Comparison of ENCODE assay signal across 23 mouse cellular contexts in genomic region chr14:31089918-31090317, GRCm38 (mm10). TPM values are rescaled to one million over a fixed set of nuclear protein-coding genes. Genes with fewer than 3 reads are reported as not detected.
DNase-seq lines count a peak whose midpoint lies in the region; ATAC-seq and TF ChIP-seq lines count a peak whose summit lies in the region.
"Had no signal": no experiment of that assay in that cellular context is flagged by ENCODE, and none has a peak within 500 bp of the region (broad histone marks: within the 10 kb centered on the region; RNA-seq: fewer than 3 reads in every experiment).

No protein-coding gene starts in this region.

- peak; percentile 88 for DNase-seq in 416B (ENCODE audit: low read depth)
- peak; percentile 27 for DNase-seq in induced T-regulatory cell, adult 2 months (ENCODE audit: low read depth)
- no peak for DNase-seq in kidney, adult 11 months
- no peak for DNase-seq in cerebellum, postnatal 10 days
- no peak for DNase-seq in urinary bladder, postnatal 14 days (ENCODE audit: low spot score)
- DNase-seq: adrenal gland, adult 2 months; adrenal gland, postnatal 36 days; B cell, adult 2 months; cerebellum, adult 2 months; cerebellum, postnatal 14 days; gastrocnemius, postnatal 10 days; heart, adult 18-20 months; heart, postnatal 10 days; heart, postnatal 4 days; kidney, adult 18-20 months had no signal

- H3K4me2 ChIP-seq in myocyte (ENCODE audit: low read depth) = peak overlapping the region; percentile 13
- H3K4me2 ChIP-seq: embryonic facial prominence, embryonic 12.5 days; forebrain, embryonic 15.5 days; hindbrain, embryonic 12.5 days had no signal

- H3K36me3 ChIP-seq in myocyte (ENCODE audit: control insufficient read depth, insufficient read depth) = peaks cover 58% of the 10 kb centered on the region

- H3K79me2 ChIP-seq in myocyte (ENCODE audit: control insufficient read depth, insufficient read depth) = peaks cover 4% of the 10 kb centered on the region

- no peak overlapping the region for H3K4me3 ChIP-seq in myocyte
- H3K4me3 ChIP-seq: embryonic facial prominence, embryonic 12.5 days; forebrain, embryonic 15.5 days; heart, embryonic 10.5 days; hindbrain, embryonic 12.5 days had no signal

- no peak for TF ChIP-seq POLR2A in myocyte (IDR thresholded peaks at IDR 0.05; ENCODE audit: insufficient read length, low read depth)

- ATAC-seq in CD4-positive, CD25-positive, alpha-beta regulatory T cell, adult 4 months = peak; percentile 72
- ATAC-seq: forebrain, embryonic 15.5 days; hindbrain, embryonic 16.5 days; Patski had no signal

- no peak overlapping the region for H3ac ChIP-seq in myocyte (ENCODE audit: control insufficient read depth, insufficient read length)

- H3K27me3 ChIP-seq in myocyte (ENCODE audit: control insufficient read depth, insufficient read depth, insufficient read length) = no peaks in the 10 kb centered on the region
- H3K27me3 ChIP-seq: embryonic facial prominence, embryonic 12.5 days; forebrain, embryonic 15.5 days; hindbrain, embryonic 12.5 days; Patski had no signal

TF ChIP-seq in myocyte, 11 proteins besides CTCF, POLR2A, EP300 and RAD21:
- TF ChIP-seq MAX (IDR thresholded peaks at IDR 0.05; ENCODE audit: low read depth) = no peak
- no peak for TF ChIP-seq REST (IDR thresholded peaks at IDR 0.05; ENCODE audit: insufficient read depth, insufficient read length)
- no peak for TF ChIP-seq SRF (IDR thresholded peaks at IDR 0.05; ENCODE audit: control insufficient read depth, insufficient read length, low read depth)
- no peak for TF ChIP-seq TCF12 (IDR thresholded peaks at IDR 0.05; ENCODE audit: insufficient read depth, poor library complexity, severe bottlenecking)
- TF ChIP-seq E2F4 (IDR thresholded peaks at IDR 0.05; ENCODE audit: insufficient read depth) = no peak
- TF ChIP-seq MYOG (IDR thresholded peaks at IDR 0.05; ENCODE audit: control insufficient read depth in 1 of 3, insufficient read depth in 1 of 3, insufficient read length in 2 of 3, low read depth in 2 of 3) = no peak
- TF ChIP-seq TCF3 (IDR thresholded peaks at IDR 0.05; ENCODE audit: insufficient read length, low read depth) = no peak
- TF ChIP-seq MYOD1 (IDR thresholded peaks at IDR 0.05; ENCODE audit: control insufficient read depth in 1 of 3, insufficient read length in 2 of 3, low read depth in 2 of 3) = no peak
- no peak for TF ChIP-seq POLR2AphosphoS2 (IDR thresholded peaks at IDR 0.05; ENCODE audit: insufficient read length, low read depth)

RNA-seq across cellular contexts. Expression of gene Smim4, which starts 38.8 kb away (rescaled TPM):
- polyA plus RNA-seq in CD4-positive, CD25-positive, alpha-beta regulatory T cell, adult 4 months (2017; shearing (Covaris generic)) = 10 to 100 TPM; 66.3 to 68.7 TPM
- polyA plus RNA-seq in myocyte (2012; fragmentation: generic; extraction: Trizol) = 91.4 TPM

RNA-seq across cellular contexts. Expression of gene Nt5dc2, which starts 40.9 kb away (rescaled TPM):
- polyA plus RNA-seq in CD4-positive, CD25-positive, alpha-beta regulatory T cell, adult 4 months (2017; shearing (Covaris generic)) = not detected
- 243 TPM for polyA plus RNA-seq in myocyte (2012; fragmentation: generic; extraction: Trizol)

Comparison
In these comparisons a context has a peak if more than half of its experiments do, and no peak if none do; other contexts are left out.
1. DNase-seq: peak in 416B (single experiment) and induced T-regulatory cell, adult 2 months (single experiment); none in kidney, adult 11 months (single experiment), cerebellum, postnatal 10 days (0 of 2) and urinary bladder, postnatal 14 days (single experiment).
2. RNA of gene Nt5dc2, which starts 40.9 kb away (polyA plus RNA-seq): 243 TPM in myocyte (single experiment); not detected in CD4-positive, CD25-positive, alpha-beta regulatory T cell, adult 4 months; every median in the first group is over 100 times any median in the second.